Mouse (Mus musculus): ENCODE results near the gene Hnf1a.

The Hnf1a gene

GRCm38 (mm10) chr5:114979250-114980121 lies 8.6 kb upstream of the Hnf1a start:
- in situ Hi-C loops (cut with MboI; ENCODE audit: low sequenced_read_pairs): loop anchor here (5.0 kb wide), 1 partner anchor 98 kb away; no protein-coding TSS in a partner anchor

- in situ Hi-C loops (cut with MboI; ENCODE audit: low sequenced_read_pairs): loop anchor here (5.0 kb wide), 1 partner anchor 98 kb away; no protein-coding TSS in a partner anchor
Observed at GRCm38 (mm10) chr5:114978888-114979249, 8.0 kb upstream of the Hnf1a start.

- in situ Hi-C loops (cut with MboI; ENCODE audit: low sequenced_read_pairs): loop anchor here (5.0 kb wide), 1 partner anchor 99 kb away; no protein-coding TSS in a partner anchor
Observed at GRCm38 (mm10) chr5:114978473-114978872, 7.6 kb upstream of the Hnf1a start.

- in situ Hi-C loops (cut with MboI; ENCODE audit: low sequenced_read_pairs): loop anchor here (5.0 kb wide), 1 partner anchor 100 kb away; no protein-coding TSS in a partner anchor
Observed at GRCm38 (mm10) chr5:114976935-114977334, 6.0 kb upstream of the Hnf1a start.

GRCm38 (mm10) chr5:114973131-114973530 lies 2.2 kb upstream of the Hnf1a start:
- in situ Hi-C loops (cut with MboI; ENCODE audit: low sequenced_read_pairs): no loop called here

- in situ Hi-C loops (cut with MboI; ENCODE audit: low sequenced_read_pairs): no loop called here
Observed at GRCm38 (mm10) chr5:114972201-114972600, 1.3 kb upstream of the Hnf1a start.

GRCm38 (mm10) chr5:114969609-114970215 lies 1.2 kb downstream of the Hnf1a start:
- in situ Hi-C loops (cut with MboI; ENCODE audit: low sequenced_read_pairs): no loop called here

GRCm38 (mm10) chr5:114969064-114969463 lies 1.8 kb downstream of the Hnf1a start:
- in situ Hi-C loops (cut with MboI; ENCODE audit: low sequenced_read_pairs): no loop called here

GRCm38 (mm10) chr5:114968651-114969050 lies 2.2 kb downstream of the Hnf1a start:
- in situ Hi-C loops (cut with MboI; ENCODE audit: low sequenced_read_pairs): no loop called here

GRCm38 (mm10) chr5:114967523-114968268 lies 3.2 kb downstream of the Hnf1a start:
- in situ Hi-C loops (cut with MboI; ENCODE audit: low sequenced_read_pairs): no loop called here

GRCm38 (mm10) chr5:114964967-114965898 lies 5.7 kb downstream of the Hnf1a start:
- in situ Hi-C loops (cut with MboI; ENCODE audit: low sequenced_read_pairs): no loop called here

- in situ Hi-C loops (cut with MboI; ENCODE audit: low sequenced_read_pairs): no loop called here
Observed at GRCm38 (mm10) chr5:114964315-114964966, 6.5 kb downstream of the Hnf1a start.

- in situ Hi-C loops (cut with MboI; ENCODE audit: low sequenced_read_pairs): no loop called here
Observed at GRCm38 (mm10) chr5:114961590-114962360, 9.1 kb downstream of the Hnf1a start.

GRCm38 (mm10) chr5:114958069-114958468 lies 12.8 kb downstream of the Hnf1a start:
- in situ Hi-C loops (cut with MboI; ENCODE audit: low sequenced_read_pairs): no loop called here

GRCm38 (mm10) chr5:114953326-114953725 lies 17.6 kb downstream of the Hnf1a start:
- in situ Hi-C loops (cut with MboI; ENCODE audit: low sequenced_read_pairs): no loop called here

GRCm38 (mm10) chr5:114951279-114951880 lies 19.5 kb downstream of the Hnf1a start:
- in situ Hi-C loops (cut with MboI; ENCODE audit: low sequenced_read_pairs): no loop called here

GRCm38 (mm10) chr5:114950669-114951068 lies 20.2 kb downstream of the Hnf1a start:
- in situ Hi-C loops (cut with MboI; ENCODE audit: low sequenced_read_pairs): no loop called here

GRCm38 (mm10) chr5:114949812-114950211 lies 21.1 kb downstream of the Hnf1a start:
- in situ Hi-C loops (cut with MboI; ENCODE audit: low sequenced_read_pairs): no loop called here

GRCm38 (mm10) chr5:114949316-114949715 lies 21.6 kb downstream of the Hnf1a start:
- in situ Hi-C loops (cut with MboI; ENCODE audit: low sequenced_read_pairs): no loop called here

All from CH12F3 (cell line).